Mouse (Mus musculus) thymus, postnatal 10 days (tissue): ENCODE measurements around the gene Crim1.

Experiments
- DNase-seq, 2 experiments: peaks; one replicate each; pipeline ENCODE4 v3.0.0; 2021; ENCODE audit warnings: low spot score in 2 of 2

The Crim1 gene

GRCm38 (mm10) chr17:78286021-78286420, 86.0 kb downstream of the Crim1 start:
- no peak for DNase-seq

- no peak for DNase-seq
Observed at GRCm38 (mm10) chr17:78287391-78287790, 87.3 kb downstream of the Crim1 start.

GRCm38 (mm10) chr17:78290153-78290876, 90.3 kb downstream of the Crim1 start:
- DNase-seq, result no peak

GRCm38 (mm10) chr17:78291030-78291429, 91.0 kb downstream of the Crim1 start:
- DNase-seq, result no peak

GRCm38 (mm10) chr17:78292301-78292700, 92.3 kb downstream of the Crim1 start:
- no peak for DNase-seq

GRCm38 (mm10) chr17:78292827-78293488, 92.9 kb downstream of the Crim1 start:
- DNase-seq, result no peak

GRCm38 (mm10) chr17:78295979-78296378, 95.9 kb downstream of the Crim1 start:
- DNase-seq, result no peak

- no peak for DNase-seq
Observed at GRCm38 (mm10) chr17:78298140-78298539, 98.1 kb downstream of the Crim1 start.

- peak; percentile 8 to 18 for DNase-seq
Observed at GRCm38 (mm10) chr17:78298967-78299540, 99.0 kb downstream of the Crim1 start.

- DNase-seq, result no peak
Observed at GRCm38 (mm10) chr17:78303053-78303452, 103.0 kb downstream of the Crim1 start.

GRCm38 (mm10) chr17:78304059-78304458, 104.0 kb downstream of the Crim1 start:
- DNase-seq, result no peak

- no peak for DNase-seq
Observed at GRCm38 (mm10) chr17:78306434-78306833, 106.4 kb downstream of the Crim1 start.

- no peak for DNase-seq
Observed at GRCm38 (mm10) chr17:78308221-78308620, 108.2 kb downstream of the Crim1 start.

GRCm38 (mm10) chr17:78313006-78313405, 113.0 kb downstream of the Crim1 start:
- DNase-seq, result no peak

GRCm38 (mm10) chr17:78313612-78314011, 113.6 kb downstream of the Crim1 start:
- no peak for DNase-seq

- no peak for DNase-seq
Observed at GRCm38 (mm10) chr17:78315659-78316058, 115.6 kb downstream of the Crim1 start.

GRCm38 (mm10) chr17:78317381-78317780, 117.3 kb downstream of the Crim1 start:
- no peak for DNase-seq

- DNase-seq, result no peak
Observed at GRCm38 (mm10) chr17:78318810-78319209, 118.8 kb downstream of the Crim1 start.

- no peak for DNase-seq
Observed at GRCm38 (mm10) chr17:78321216-78321835, 121.3 kb downstream of the Crim1 start.

- no peak for DNase-seq
Observed at GRCm38 (mm10) chr17:78322369-78323335, 122.6 kb downstream of the Crim1 start.

- DNase-seq, result no peak
Observed at GRCm38 (mm10) chr17:78325761-78326332, 125.8 kb downstream of the Crim1 start.
